Mouse (Mus musculus) intestine, embryonic 14.5 days (tissue): ENCODE data around the gene B3gat3. TPM values are rescaled to one million over a fixed set of nuclear protein-coding genes. Genes with fewer than 3 reads are reported as not detected.
"Not testable (repeated sequence)": the region's sequence is repeated elsewhere in the genome, so short reads cannot be mapped to it uniquely, and the experiment has no call there.

Source experiments
- ATAC-seq: fragments of 200-750 bp; cut with Nextera tagmentation; replicated peaks from 2 replicates; pipeline ENCODE4 v1.8.0; 2017; ENCODE audit warnings: low read depth, moderate number of reproducible peaks, moderate TSS enrichment, moderate library complexity; ENCODE audit not compliant: low FRiP score, low TSS enrichment
- DNase-seq: peaks from one replicate; pipeline ENCODE4 v3.0.0-alpha.2; 2018; ENCODE audit warnings: low spot score
- H3K27ac ChIP-seq: fragments of 300-500 bp; sonication (generic); 2 replicates; pipeline ENCODE4 v1.5.1; 2014; ENCODE audit warnings: low read depth, mild to moderate bottlenecking, control low read depth
- H3K27me3 ChIP-seq: fragments of 300-500 bp; sonication (generic); replicated peaks from 2 replicates; pipeline ENCODE4 v1.6.1; 2014; ENCODE audit warnings: low read length, control low read depth; ENCODE audit not compliant: control insufficient read depth, insufficient read depth
- H3K36me3 ChIP-seq: fragments of 300-500 bp; sonication (generic); 2 replicates; pipeline ENCODE4 v1.6.1; 2014; ENCODE audit warnings: low read length, control low read depth; ENCODE audit not compliant: control insufficient read depth, insufficient read depth
- H3K4me1 ChIP-seq: fragments of 300-500 bp; sonication (generic); replicated peaks from 2 replicates; pipeline ENCODE4 v1.6.1; 2014; ENCODE audit warnings: low read length, control low read depth, mixed read lengths; ENCODE audit not compliant: control insufficient read depth, insufficient read depth
- H3K4me2 ChIP-seq: fragments of 300-500 bp; sonication (generic); 2 replicates; pipeline ENCODE4 v1.6.1; 2014; ENCODE audit warnings: low read length
- H3K4me3 ChIP-seq: fragments of 300-500 bp; sonication (generic); 2 replicates; pipeline ENCODE4 v1.5.1; 2014; ENCODE audit warnings: low read depth, low read length, control low read depth, mixed read lengths
- H3K9ac ChIP-seq: fragments of 300-500 bp; sonication (generic); 2 replicates; pipeline ENCODE4 v1.6.1; 2014; ENCODE audit warnings: mild to moderate bottlenecking, low read length
- H3K9me3 ChIP-seq: fragments of 300-500 bp; sonication (generic); 2 replicates; pipeline ENCODE4 v1.6.1; 2016; ENCODE audit warnings: low read length, control low read depth; ENCODE audit not compliant: control insufficient read depth
- WGBS: fragments of 180-500 bp; shearing (Covaris S2); extraction: QIAGEN DNeasy Blood & Tissue Kit; methylation state at CpG from one replicate; pipeline ENCODE4 v1.1.7; 2014; 5-methylcytosine and 5-hydroxymethylcytosine counted together
- polyA plus RNA-seq: library from polyadenylated mRNA; unstranded; fragments of >200 nt; fragmentation: Nextera tagmentation; extraction: Ambion mirVana; gene quantifications from 2 replicates; pipeline ENCODE4 v1.2.1, GENCODE M21; 2014

B3gat3 gene
- polyA plus RNA-seq, 1 experiment from 2014 or later = 35.7 TPM

DNA sequence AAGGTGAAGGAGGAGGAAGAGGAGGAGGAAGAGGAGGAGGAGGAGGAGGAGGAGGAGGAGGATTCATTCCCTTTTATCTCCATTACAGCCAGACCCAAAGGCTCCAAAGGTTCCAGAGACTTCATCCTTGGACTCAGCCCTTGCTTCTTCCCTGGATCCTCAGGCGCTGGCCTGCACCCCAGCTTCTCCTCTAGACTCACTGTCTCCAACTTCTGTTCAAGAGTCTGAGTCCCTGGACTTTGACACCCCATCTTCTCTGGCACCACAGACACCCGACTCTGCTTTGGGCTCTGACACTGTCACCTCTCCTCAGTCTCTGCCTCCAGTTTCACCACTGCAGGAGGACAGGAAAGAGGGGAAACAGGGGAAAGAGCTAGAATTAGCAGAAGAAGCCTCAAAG lies 42.1 kb downstream of the B3gat3 start:
- Histone ChIP-seq H3K36me3 (peaks cover 84% of the 10 kb centered on the region), H3K27me3 (no peaks in the 10 kb centered on the region), H3K4me2 (no peak overlapping the region), H3K4me1 (peaks cover 8% of the 10 kb centered on the region; the same call in 1 of the 2 replicates), H3K4me3 (no peak overlapping the region), H3K27ac (no peak overlapping the region), H3K9me3 (no peaks in the 10 kb centered on the region), H3K9ac (no peak overlapping the region)
- ATAC-seq (no peak), DNase-seq (no peak)
- WGBS = 92% methylated on average over 2 of the region's 2 CpGs

- H3K27me3 ChIP-seq = no peaks in the 10 kb centered on the region
- no peaks in the 10 kb centered on the region for H3K9me3 ChIP-seq
- DNase-seq = no peak
- no peak overlapping the region for H3K4me2 ChIP-seq
- peak overlapping the region; percentile 91; the same call in 1 of the 2 replicates for H3K27ac ChIP-seq
- peaks cover 77% of the 10 kb centered on the region for H3K36me3 ChIP-seq
- peaks cover 15% of the 10 kb centered on the region for H3K4me1 ChIP-seq
- ATAC-seq = no peak
- 84% methylated on average over 11 of the region's 11 CpGs for WGBS
- H3K9ac ChIP-seq = no peak overlapping the region
- no peak overlapping the region for H3K4me3 ChIP-seq
Observed at GRCm38 (mm10) chr19:8965075-8965474, 44.9 kb downstream of the B3gat3 start.

- DNase-seq (no peak), ATAC-seq (no peak)
- Histone ChIP-seq H3K4me1 (peaks cover 15% of the 10 kb centered on the region), H3K4me2 (peak overlapping the region; percentile 60), H3K4me3 (peak overlapping the region; percentile 93; the same call in 1 of the 2 replicates), H3K27ac (peak overlapping the region; percentile 91), H3K36me3 (peaks cover 77% of the 10 kb centered on the region), H3K9ac (peak overlapping the region; percentile 66), H3K27me3 (no peaks in the 10 kb centered on the region), H3K9me3 (no peaks in the 10 kb centered on the region)
- WGBS = 75% methylated on average over 8 of the region's 8 CpGs
Observed at GRCm38 (mm10) chr19:8965771-8966170, 45.6 kb downstream of the B3gat3 start.

DNA sequence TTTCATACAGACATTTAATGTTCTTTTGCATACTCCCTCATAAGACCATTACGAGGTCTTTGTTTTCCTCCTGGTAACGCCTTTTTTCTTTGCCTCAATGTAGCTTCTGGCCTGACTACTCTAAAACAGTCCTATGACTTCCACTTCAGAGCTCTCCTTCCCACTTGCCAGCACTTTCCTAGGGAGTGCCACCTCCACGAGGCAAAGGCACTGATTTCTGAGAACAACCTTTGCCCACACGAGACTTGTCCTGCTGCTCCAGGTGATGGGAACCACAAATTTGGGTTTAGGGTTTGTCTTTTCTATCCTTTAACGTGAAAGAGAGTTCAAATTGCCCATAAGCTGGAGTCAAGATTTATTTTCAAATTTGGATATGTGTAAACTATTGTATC lies 46.0 kb downstream of the B3gat3 start:
- ATAC-seq (no peak), DNase-seq (peak; percentile 61)
- H3K9ac ChIP-seq = peak overlapping the region; percentile 66
- H3K4me1 ChIP-seq = peaks cover 15% of the 10 kb centered on the region
- 31% methylated on average over 5 of the region's 5 CpGs for WGBS
- H3K36me3 ChIP-seq = peaks cover 77% of the 10 kb centered on the region
- H3K27ac ChIP-seq = peak overlapping the region; percentile 91
- H3K27me3 ChIP-seq = no peaks in the 10 kb centered on the region
- peak overlapping the region; percentile 93 for H3K4me3 ChIP-seq
- peak overlapping the region; percentile 60 for H3K4me2 ChIP-seq
- no peaks in the 10 kb centered on the region for H3K9me3 ChIP-seq

DNA sequence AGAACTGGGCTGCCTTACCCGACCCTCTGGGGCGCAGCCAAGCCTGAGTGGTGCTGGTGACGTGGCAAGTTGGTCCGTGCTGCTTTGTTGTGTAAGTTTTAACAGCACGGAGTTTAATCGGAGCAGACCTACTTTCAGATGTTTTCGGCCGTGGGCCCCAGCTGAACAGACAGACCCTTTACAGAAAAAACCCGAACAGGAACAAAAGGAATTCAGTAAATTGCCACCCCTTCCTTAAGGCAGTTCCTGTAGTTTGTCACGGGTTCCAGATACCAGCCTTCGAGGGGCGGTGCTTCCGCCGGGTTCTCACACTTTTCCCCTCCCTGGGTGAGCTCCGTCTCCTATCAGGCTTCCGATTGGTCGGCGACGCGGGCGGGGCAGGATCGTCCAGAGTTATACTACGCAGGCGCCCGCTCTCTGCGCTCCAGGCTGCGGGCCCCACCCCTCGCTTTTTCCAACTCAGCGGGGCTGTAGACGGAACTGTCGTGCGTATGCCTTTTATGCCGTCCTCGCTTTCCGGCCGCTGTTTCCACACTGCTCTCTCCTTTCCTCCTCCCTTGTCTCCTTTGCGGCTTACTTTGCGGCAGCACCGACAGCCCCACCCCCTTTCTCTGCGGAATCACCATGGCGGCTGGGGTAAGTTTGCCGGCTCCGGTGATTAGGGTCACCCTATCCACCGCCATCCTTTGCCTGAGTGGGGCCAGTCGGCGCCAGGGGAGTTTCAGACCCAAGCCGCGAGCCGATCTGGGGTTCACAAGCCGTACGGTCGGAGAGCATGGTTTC lies 46.6 kb downstream of the B3gat3 start, which contains the start of gene Eef1g:
Gene Eef1g, plus strand, starts transcription at position 452 of the 783 bp plus-strand sequence.
- H3K36me3 ChIP-seq = peaks cover 77% of the 10 kb centered on the region
- H3K27me3 ChIP-seq = no peaks in the 10 kb centered on the region
- H3K9me3 ChIP-seq = no peaks in the 10 kb centered on the region
- H3K4me1 ChIP-seq = peaks cover 15% of the 10 kb centered on the region
- peak within 1 kb of the TSS; percentile 91 for H3K27ac ChIP-seq
- H3K4me2 ChIP-seq = peak within 1 kb of the TSS; percentile 73
- DNase-seq = peak; percentile 94
- H3K4me3 ChIP-seq = peak within 1 kb of the TSS; percentile 93
- WGBS = under 1% methylated on average over 52 of the region's 52 CpGs
- H3K9ac ChIP-seq = peak within 1 kb of the TSS; percentile 98
- peak; percentile 98 for ATAC-seq

DNA sequence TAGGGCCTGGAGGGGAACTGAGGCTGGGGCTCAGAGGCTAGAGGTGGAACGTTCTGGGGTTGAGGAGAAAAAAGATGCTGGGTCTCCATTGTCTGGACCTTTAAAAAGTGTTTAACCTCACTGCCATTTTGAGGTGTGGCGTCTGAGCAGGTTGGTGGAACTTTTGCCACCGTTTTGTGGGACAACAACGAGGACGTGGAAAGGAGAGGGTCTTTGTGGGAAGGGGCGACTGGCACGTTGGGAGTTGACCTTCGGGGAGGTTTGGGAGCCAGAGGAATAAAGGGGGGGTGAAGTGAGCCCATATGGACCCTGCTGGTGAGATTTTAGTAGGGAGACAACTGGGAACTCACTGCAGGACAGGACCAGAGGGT lies 47.2 kb downstream of the B3gat3 start:
- Histone ChIP-seq H3K4me3 (peak overlapping the region; percentile 93), H3K27ac (peak overlapping the region; percentile 78), H3K36me3 (peaks cover 77% of the 10 kb centered on the region), H3K9me3 (no peaks in the 10 kb centered on the region), H3K4me2 (peak overlapping the region; percentile 73), H3K4me1 (peaks cover 15% of the 10 kb centered on the region), H3K9ac (peak overlapping the region; percentile 98), H3K27me3 (no peaks in the 10 kb centered on the region)
- DNase-seq = no peak
- ATAC-seq = no peak
- WGBS = under 1% methylated on average over 8 of the region's 8 CpGs

GRCm38 (mm10) chr19:8967893-8968292 lies 47.7 kb downstream of the B3gat3 start:
- Histone ChIP-seq H3K4me2 (peak overlapping the region; percentile 73), H3K27ac (peak overlapping the region; percentile 78), H3K36me3 (peaks cover 77% of the 10 kb centered on the region), H3K27me3 (no peaks in the 10 kb centered on the region), H3K4me1 (peaks cover 15% of the 10 kb centered on the region), H3K4me3 (peak overlapping the region; percentile 93), H3K9me3 (no peaks in the 10 kb centered on the region), H3K9ac (peak overlapping the region; percentile 98)
- DNase-seq = no peak
- WGBS = 7% methylated on average over 9 of the region's 9 CpGs
- ATAC-seq = no peak

DNA sequence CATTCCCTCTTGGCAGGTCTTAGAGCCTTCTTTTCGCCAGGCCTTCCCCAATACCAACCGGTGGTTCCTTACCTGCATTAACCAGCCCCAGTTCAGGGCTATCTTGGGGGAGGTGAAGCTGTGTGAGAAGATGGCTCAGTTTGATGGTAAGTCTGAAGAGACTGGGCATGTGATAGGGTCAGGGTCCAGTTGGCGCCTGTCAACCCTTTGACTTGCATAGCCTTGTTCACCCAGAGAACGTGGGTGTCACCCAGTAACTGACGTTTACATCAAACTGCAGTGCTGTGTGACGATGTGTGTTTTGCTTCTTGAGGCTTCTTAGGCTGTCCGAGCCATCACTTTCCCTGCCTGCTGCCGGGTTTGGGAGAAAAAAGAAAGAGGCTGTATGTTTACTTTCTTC lies 52.3 kb downstream of the B3gat3 start:
- not testable (repeated sequence) for H3K9me3 ChIP-seq, H3K27ac ChIP-seq, DNase-seq, ATAC-seq, H3K27me3 ChIP-seq, H3K4me3 ChIP-seq, H3K9ac ChIP-seq, H3K4me2 ChIP-seq
- WGBS = 87% methylated on average over 8 of the region's 8 CpGs
- peaks cover 12% of the 10 kb centered on the region for H3K4me1 ChIP-seq
- H3K36me3 ChIP-seq = peaks cover 89% of the 10 kb centered on the region

DNA sequence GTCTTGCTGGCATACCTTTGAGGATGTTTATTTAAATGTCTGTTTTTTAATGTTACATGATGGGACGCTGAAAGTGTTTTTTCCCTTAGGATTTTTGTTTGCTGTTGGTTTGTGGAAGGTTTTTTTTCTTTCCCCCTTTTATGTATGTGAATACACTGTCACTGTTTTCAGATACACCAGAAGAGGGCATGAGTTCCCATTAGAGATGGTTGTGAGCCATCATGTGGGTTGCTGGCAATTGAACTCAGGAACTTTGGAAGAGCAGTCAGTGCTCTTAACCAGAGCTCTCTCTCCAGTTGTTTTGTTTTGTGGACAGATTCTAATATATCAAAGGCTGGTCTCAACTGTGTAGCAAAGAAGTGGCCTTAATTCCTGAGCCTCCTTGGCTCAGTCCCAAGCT lies 54.5 kb downstream of the B3gat3 start:
- Histone ChIP-seq H3K9ac (no peak overlapping the region), H3K27ac (no peak overlapping the region), H3K4me1 (0 out of 2 replicates have a peak, but pooled peaks cover 4% of the 10 kb centered on the region), H3K4me2 (no peak overlapping the region), H3K9me3 (no peaks in the 10 kb centered on the region), H3K27me3 (no peaks in the 10 kb centered on the region), H3K36me3 (peaks cover 98% of the 10 kb centered on the region), H3K4me3 (no peak overlapping the region)
- 75% methylated on average over 1 of the region's 1 CpGs for WGBS
- DNase-seq (no peak), ATAC-seq (no peak)
